Mouse (Mus musculus): ENCODE measurements at regions not wholly inside any gene's neighbourhood (a gene's known extent, or its start where the extent isn't known, plus 50 kb on each side); places are given as distances from the start of the nearest gene placed in this dataset.

DNA sequence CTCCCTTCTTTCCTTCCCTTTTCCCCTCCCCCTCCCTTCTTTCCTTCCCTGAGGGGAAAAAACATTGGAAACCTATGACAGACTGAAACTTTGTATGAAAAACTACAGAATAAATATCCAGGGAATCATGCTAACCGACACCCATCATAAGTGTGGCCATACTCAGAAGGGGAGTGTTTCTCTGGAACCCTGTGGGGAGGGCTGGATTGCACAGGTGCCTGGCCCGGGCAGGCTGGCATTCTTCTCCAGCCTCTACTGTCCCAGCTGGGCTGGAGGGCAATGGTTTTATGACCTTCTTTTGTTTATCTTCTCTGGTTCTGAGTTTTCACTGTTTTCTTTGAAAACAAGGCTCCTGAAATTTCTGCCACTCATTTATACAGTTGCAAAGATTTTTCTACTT, 307.9 kb downstream of the Satb1 start:
- H3K9ac ChIP-seq (ENCODE audit: low read length), result no peak overlapping the region
- no peaks in the 10 kb centered on the region for H3K4me1 ChIP-seq (ENCODE audit: control insufficient read depth, insufficient read depth, low read length)
- H3K4me2 ChIP-seq (ENCODE audit: low read depth), result no peak overlapping the region
- H3K9me3 ChIP-seq (ENCODE audit: control insufficient read depth, low read length), result no peaks in the 10 kb centered on the region
- no peak overlapping the region for H3K4me3 ChIP-seq (ENCODE audit: low read depth, low read length)
- DNase-seq (ENCODE audit: low spot score), result no peak
- H3K27ac ChIP-seq (ENCODE audit: low read depth, low read length), result no peak overlapping the region
- ATAC-seq (ENCODE audit: insufficient read depth, low FRiP score, low TSS enrichment), result no peak
- H3K36me3 ChIP-seq (ENCODE audit: control insufficient read depth, insufficient read depth, low read length), result no peaks in the 10 kb centered on the region
- 18% methylated on average over 2 of the region's 2 CpGs for WGBS
- H3K27me3 ChIP-seq (ENCODE audit: control insufficient read depth, insufficient read depth, low read length), result no peaks in the 10 kb centered on the region

DNA sequence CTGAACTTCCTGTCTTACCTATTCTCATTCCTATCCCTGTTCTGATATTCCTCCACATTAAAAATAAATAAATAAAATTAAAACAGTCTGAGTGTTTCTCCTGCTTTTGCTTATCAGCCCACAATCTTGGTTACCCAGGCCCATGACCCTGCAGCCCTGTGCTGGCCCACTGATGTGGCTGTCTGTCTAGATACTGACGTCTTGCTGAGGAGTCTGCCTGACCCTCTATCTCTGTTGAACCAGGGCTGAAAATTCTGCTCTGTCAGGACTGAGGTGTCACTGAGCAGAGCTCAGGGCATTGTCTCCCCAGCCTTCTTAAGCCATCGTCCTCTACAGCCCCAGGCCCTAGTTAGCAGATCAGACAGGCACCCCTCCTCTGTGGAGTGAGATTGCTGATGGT, 321.2 kb downstream of the Satb1 start:
- Histone ChIP-seq H3K4me3 (ENCODE audit: low read depth, low read length) (no peak overlapping the region), H3K36me3 (ENCODE audit: control insufficient read depth, insufficient read depth, low read length) (no peaks in the 10 kb centered on the region), H3K27me3 (ENCODE audit: control insufficient read depth, insufficient read depth, low read length) (no peaks in the 10 kb centered on the region), H3K4me1 (ENCODE audit: control insufficient read depth, insufficient read depth, low read length) (no peaks in the 10 kb centered on the region), H3K9me3 (ENCODE audit: control insufficient read depth, low read length) (no peaks in the 10 kb centered on the region), H3K9ac (ENCODE audit: low read length) (no peak overlapping the region), H3K27ac (ENCODE audit: low read depth, low read length) (no peak overlapping the region), H3K4me2 (ENCODE audit: low read depth) (no peak overlapping the region)
- ATAC-seq (ENCODE audit: insufficient read depth, low FRiP score, low TSS enrichment), result no peak
- no peak for DNase-seq (ENCODE audit: low spot score)
- WGBS, result 57% methylated on average over 2 of the region's 2 CpGs

DNA sequence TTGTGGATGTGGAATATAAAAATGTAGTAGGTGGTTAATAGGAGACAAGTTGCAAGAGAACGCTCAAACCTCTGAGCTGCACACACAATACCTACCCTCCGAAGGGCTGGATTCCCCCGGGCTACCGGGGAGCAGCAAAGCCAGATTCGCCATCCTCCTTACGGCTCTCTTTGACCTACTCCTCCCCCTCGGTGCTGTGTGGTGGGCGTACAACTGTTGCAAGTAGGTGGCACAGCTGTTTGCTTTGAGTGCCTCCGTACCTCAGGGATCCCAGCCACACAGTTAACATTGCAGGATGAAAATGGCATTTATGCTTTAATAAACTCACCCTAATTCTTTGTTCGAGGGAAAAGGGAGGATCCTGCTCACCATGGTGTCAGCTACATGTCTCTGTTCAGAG, 321.6 kb upstream of the Tbc1d5 start:
- no peak for DNase-seq (ENCODE audit: low spot score)
- Histone ChIP-seq H3K36me3 (ENCODE audit: control insufficient read depth, insufficient read depth, low read length) (no peaks in the 10 kb centered on the region), H3K4me1 (ENCODE audit: control insufficient read depth, insufficient read depth, low read length) (no peaks in the 10 kb centered on the region), H3K9me3 (ENCODE audit: control insufficient read depth, low read length) (no peaks in the 10 kb centered on the region), H3K27ac (ENCODE audit: low read depth, low read length) (no peak overlapping the region), H3K4me3 (ENCODE audit: low read depth, low read length) (no peak overlapping the region), H3K9ac (ENCODE audit: low read length) (no peak overlapping the region), H3K4me2 (ENCODE audit: low read depth) (no peak overlapping the region), H3K27me3 (ENCODE audit: control insufficient read depth, insufficient read depth, low read length) (no peaks in the 10 kb centered on the region)
- WGBS, result 86% methylated on average over 10 of the region's 10 CpGs
- ATAC-seq (ENCODE audit: insufficient read depth, low FRiP score, low TSS enrichment), result no peak

DNA sequence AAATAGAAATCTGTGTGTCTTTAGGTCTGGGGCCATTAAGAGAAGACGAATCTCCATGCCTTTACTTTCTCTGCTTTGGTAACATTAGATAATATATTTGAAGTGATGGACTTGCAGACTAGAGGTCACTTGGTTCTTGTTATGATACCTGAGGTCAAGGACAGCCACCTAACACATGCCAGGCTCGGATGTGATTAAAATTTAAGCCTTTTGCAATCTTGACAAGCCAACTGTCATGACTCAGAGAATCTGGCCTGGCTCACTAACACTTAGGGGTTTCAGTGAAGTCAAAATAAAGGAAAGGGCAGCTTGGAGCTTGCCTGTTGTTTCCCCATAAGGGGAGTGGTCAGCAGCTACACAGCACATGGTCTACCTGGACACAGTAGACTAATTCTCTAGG, 320.4 kb upstream of the Tbc1d5 start:
- Histone ChIP-seq H3K9me3 (ENCODE audit: control insufficient read depth, low read length) (no peaks in the 10 kb centered on the region), H3K4me1 (ENCODE audit: control insufficient read depth, insufficient read depth, low read length) (no peaks in the 10 kb centered on the region), H3K9ac (ENCODE audit: low read length) (no peak overlapping the region), H3K4me3 (ENCODE audit: low read depth, low read length) (no peak overlapping the region), H3K4me2 (ENCODE audit: low read depth) (no peak overlapping the region), H3K27me3 (ENCODE audit: control insufficient read depth, insufficient read depth, low read length) (no peaks in the 10 kb centered on the region), H3K36me3 (ENCODE audit: control insufficient read depth, insufficient read depth, low read length) (no peaks in the 10 kb centered on the region), H3K27ac (ENCODE audit: low read depth, low read length) (no peak overlapping the region)
- DNase-seq (ENCODE audit: low spot score) (no peak), ATAC-seq (ENCODE audit: insufficient read depth, low FRiP score, low TSS enrichment) (no peak)
- WGBS, result 85% methylated on average over 2 of the region's 2 CpGs

DNA sequence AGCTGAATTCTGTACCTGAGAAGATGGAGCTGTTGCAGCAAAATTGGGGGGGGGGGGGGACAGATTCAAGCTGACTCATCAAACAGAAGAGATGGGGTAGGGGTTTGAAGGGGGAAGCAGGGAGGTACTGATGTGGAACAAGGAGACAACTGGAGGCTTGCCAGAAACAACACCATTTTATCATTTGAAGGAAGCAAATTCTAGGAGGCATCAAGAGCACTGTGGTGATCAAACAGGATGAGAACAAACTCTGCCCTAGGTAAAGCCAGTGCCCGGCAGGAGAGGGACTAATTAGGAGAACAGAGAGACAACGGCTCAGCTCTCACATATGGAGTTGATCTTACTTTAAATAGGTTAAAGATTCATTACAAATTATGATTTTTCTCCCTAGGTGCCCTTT, 315.9 kb upstream of the Tbc1d5 start:
- ATAC-seq (ENCODE audit: insufficient read depth, low FRiP score, low TSS enrichment) (no peak), DNase-seq (ENCODE audit: low spot score) (no peak)
- Histone ChIP-seq H3K4me1 (ENCODE audit: control insufficient read depth, insufficient read depth, low read length) (no peaks in the 10 kb centered on the region), H3K27ac (ENCODE audit: low read depth, low read length) (no peak overlapping the region), H3K9me3 (ENCODE audit: control insufficient read depth, low read length) (no peaks in the 10 kb centered on the region), H3K4me3 (ENCODE audit: low read depth, low read length) (no peak overlapping the region), H3K4me2 (ENCODE audit: low read depth) (no peak overlapping the region), H3K9ac (ENCODE audit: low read length) (no peak overlapping the region), H3K36me3 (ENCODE audit: control insufficient read depth, insufficient read depth, low read length) (no peaks in the 10 kb centered on the region), H3K27me3 (ENCODE audit: control insufficient read depth, insufficient read depth, low read length) (no peaks in the 10 kb centered on the region)
- 54% methylated on average over 2 of the region's 2 CpGs for WGBS

DNA sequence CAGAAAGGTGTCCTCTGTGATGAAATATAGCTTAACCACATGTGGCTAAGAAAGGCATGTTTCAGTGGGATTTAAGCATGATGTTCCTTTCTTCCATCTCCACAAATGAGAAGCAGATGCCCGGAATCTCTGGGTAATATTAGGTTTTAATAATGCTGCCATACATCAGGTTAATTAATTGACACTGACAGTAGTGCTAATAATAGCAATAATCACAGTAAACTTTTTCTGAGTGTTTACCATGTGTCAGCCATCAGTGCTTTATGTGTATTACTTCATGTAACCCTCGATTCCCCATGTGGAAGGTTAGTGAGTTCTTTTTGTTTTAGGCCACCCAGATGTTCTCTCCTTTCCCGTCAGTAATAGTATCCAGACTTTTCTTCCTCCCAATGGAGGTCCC, 310.2 kb upstream of the Tbc1d5 start:
- no peak overlapping the region for H3K4me2 ChIP-seq (ENCODE audit: low read depth)
- no peak overlapping the region for H3K27ac ChIP-seq (ENCODE audit: low read depth, low read length)
- DNase-seq (ENCODE audit: low spot score) (no peak), ATAC-seq (ENCODE audit: insufficient read depth, low FRiP score, low TSS enrichment) (no peak)
- no peaks in the 10 kb centered on the region for H3K4me1 ChIP-seq (ENCODE audit: control insufficient read depth, insufficient read depth, low read length)
- H3K9me3 ChIP-seq (ENCODE audit: control insufficient read depth, low read length), result no peaks in the 10 kb centered on the region
- no peaks in the 10 kb centered on the region for H3K27me3 ChIP-seq (ENCODE audit: control insufficient read depth, insufficient read depth, low read length)
- no peak overlapping the region for H3K9ac ChIP-seq (ENCODE audit: low read length)
- H3K36me3 ChIP-seq (ENCODE audit: control insufficient read depth, insufficient read depth, low read length), result no peaks in the 10 kb centered on the region
- H3K4me3 ChIP-seq (ENCODE audit: low read depth, low read length), result no peak overlapping the region
- WGBS, result 82% methylated on average over 3 of the region's 3 CpGs

DNA sequence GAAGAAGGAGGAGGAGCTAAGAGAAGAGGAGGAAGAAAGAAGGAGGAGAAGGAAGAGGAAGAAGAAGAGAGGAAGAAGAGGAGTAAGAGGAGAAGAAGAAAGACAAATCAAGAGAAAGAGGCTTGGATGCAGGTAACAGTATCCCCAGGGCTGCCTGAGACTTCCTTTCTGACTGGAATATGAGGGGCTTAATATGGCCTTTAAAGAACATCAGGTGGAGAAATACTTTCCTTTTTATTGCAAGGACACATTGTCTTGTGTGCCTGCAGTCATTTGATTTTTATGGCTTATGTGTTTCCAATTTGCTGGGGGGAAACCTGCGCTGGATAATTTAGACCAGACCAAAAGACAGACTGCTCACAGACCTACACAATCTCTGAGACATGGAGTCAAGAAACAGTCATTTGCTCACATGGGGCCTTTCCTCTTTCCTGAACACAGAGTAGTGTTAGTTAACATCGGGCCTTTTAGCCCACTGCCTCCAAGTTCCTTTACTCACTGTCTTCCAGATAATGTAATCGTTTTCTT, 308.8 kb upstream of the Tbc1d5 start:
- WGBS, result 87% methylated on average over 3 of the region's 3 CpGs
- Histone ChIP-seq H3K9me3 (ENCODE audit: control insufficient read depth, low read length) (no peaks in the 10 kb centered on the region), H3K27me3 (ENCODE audit: control insufficient read depth, insufficient read depth, low read length) (no peaks in the 10 kb centered on the region), H3K27ac (ENCODE audit: low read depth, low read length) (no peak overlapping the region), H3K36me3 (ENCODE audit: control insufficient read depth, insufficient read depth, low read length) (no peaks in the 10 kb centered on the region), H3K9ac (ENCODE audit: low read length) (no peak overlapping the region), H3K4me3 (ENCODE audit: low read depth, low read length) (no peak overlapping the region), H3K4me2 (ENCODE audit: low read depth) (no peak overlapping the region), H3K4me1 (ENCODE audit: control insufficient read depth, insufficient read depth, low read length) (no peaks in the 10 kb centered on the region)
- DNase-seq (ENCODE audit: low spot score) (no peak), ATAC-seq (ENCODE audit: insufficient read depth, low FRiP score, low TSS enrichment) (no peak)

DNA sequence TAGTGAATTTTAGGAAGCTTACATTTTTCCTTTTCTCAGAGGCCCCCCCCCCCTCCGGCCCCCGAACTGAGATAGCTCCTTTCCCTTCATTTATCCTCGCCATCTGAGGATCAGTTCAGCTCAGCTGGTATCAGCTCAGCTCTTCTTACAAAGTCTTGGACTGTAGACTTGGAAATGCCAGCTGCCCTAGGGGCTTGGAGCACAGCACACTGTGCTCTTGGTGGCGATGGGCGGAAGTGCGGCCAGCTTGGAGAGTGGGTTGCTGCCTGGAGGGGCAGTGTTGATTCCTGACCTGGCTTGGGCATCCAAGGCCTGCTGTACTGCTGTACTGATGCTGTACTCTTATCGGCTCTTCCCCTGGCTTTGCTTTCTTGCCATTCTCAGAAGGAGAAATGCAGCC, 298.7 kb upstream of the Tbc1d5 start:
- Histone ChIP-seq H3K27me3 (ENCODE audit: control insufficient read depth, insufficient read depth, low read length) (no peaks in the 10 kb centered on the region), H3K9me3 (ENCODE audit: control insufficient read depth, low read length) (0 out of 2 replicates have a peak, but pooled peaks cover 3% of the 10 kb centered on the region), H3K4me3 (ENCODE audit: low read depth, low read length) (no peak overlapping the region), H3K36me3 (ENCODE audit: control insufficient read depth, insufficient read depth, low read length) (no peaks in the 10 kb centered on the region), H3K4me2 (ENCODE audit: low read depth) (no peak overlapping the region), H3K27ac (ENCODE audit: low read depth, low read length) (no peak overlapping the region), H3K9ac (ENCODE audit: low read length) (no peak overlapping the region), H3K4me1 (ENCODE audit: control insufficient read depth, insufficient read depth, low read length) (no peaks in the 10 kb centered on the region)
- WGBS, result 89% methylated on average over 7 of the region's 7 CpGs
- no peak for ATAC-seq (ENCODE audit: insufficient read depth, low FRiP score, low TSS enrichment)
- DNase-seq (ENCODE audit: low spot score), result peak; percentile 15

DNA sequence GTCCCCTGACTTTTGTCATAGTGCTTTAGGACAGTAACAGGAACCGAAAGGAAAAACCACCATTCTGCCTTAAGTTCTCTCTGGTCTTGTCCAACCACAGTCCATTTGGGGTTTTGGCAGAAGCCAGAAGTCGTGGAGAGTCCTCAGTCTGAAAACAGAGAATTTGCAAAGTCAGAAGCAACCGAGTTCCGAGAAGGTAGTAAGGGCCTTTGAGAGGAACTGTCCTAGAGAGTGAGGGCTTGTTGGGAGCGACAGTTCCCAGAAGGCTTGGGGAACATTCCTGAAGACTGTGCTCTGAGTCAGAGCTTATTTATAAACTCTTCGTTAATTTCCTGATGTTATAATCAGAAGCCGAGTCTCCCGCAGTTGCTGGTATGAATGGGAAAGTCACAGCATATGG, 298.3 kb upstream of the Tbc1d5 start:
- no peak overlapping the region for H3K4me3 ChIP-seq (ENCODE audit: low read depth, low read length)
- no peak overlapping the region for H3K9ac ChIP-seq (ENCODE audit: low read length)
- H3K9me3 ChIP-seq (ENCODE audit: control insufficient read depth, low read length), result 0 out of 2 replicates have a peak, but pooled peaks cover 3% of the 10 kb centered on the region
- H3K4me1 ChIP-seq (ENCODE audit: control insufficient read depth, insufficient read depth, low read length), result no peaks in the 10 kb centered on the region
- H3K36me3 ChIP-seq (ENCODE audit: control insufficient read depth, insufficient read depth, low read length), result no peaks in the 10 kb centered on the region
- H3K27me3 ChIP-seq (ENCODE audit: control insufficient read depth, insufficient read depth, low read length), result no peaks in the 10 kb centered on the region
- DNase-seq (ENCODE audit: low spot score) (no peak), ATAC-seq (ENCODE audit: insufficient read depth, low FRiP score, low TSS enrichment) (no peak)
- no peak overlapping the region for H3K27ac ChIP-seq (ENCODE audit: low read depth, low read length)
- H3K4me2 ChIP-seq (ENCODE audit: low read depth), result no peak overlapping the region
- WGBS, result 96% methylated on average over 8 of the region's 8 CpGs
